Mouse (Mus musculus): ENCODE results near the gene Hs3st3a1. TPM values are rescaled to one million over a fixed set of nuclear protein-coding genes. Genes with fewer than 3 reads are reported as not detected.

Gene Hs3st3a1
- polyA plus RNA-seq, 1 experiment from 2014 or later: 3.1 TPM

GRCm38 (mm10) chr11:64523993-64524570 is 89.0 kb downstream of the Hs3st3a1 start:
- no peaks in the 10 kb centered on the region for H3K4me1 ChIP-seq (ENCODE audit: control insufficient read depth, insufficient read depth, low read length)
- no peak overlapping the region for H3K4me2 ChIP-seq (replicated peaks; ENCODE audit: low read depth, low read length)
- H3K27me3 ChIP-seq (ENCODE audit: control insufficient read depth, insufficient read depth, low read length): peaks cover 18% of the 10 kb centered on the region
- H3K27ac ChIP-seq (ENCODE audit: low read depth, low read length): no peak overlapping the region
- H3K9me3 ChIP-seq (ENCODE audit: control insufficient read depth, low read length): no peaks in the 10 kb centered on the region
- no peak for ATAC-seq (ENCODE audit: low FRiP score, low TSS enrichment)
- H3K9ac ChIP-seq (ENCODE audit: low read depth, low read length): no peak overlapping the region
- 95% methylated on average over 8 of the region's 8 CpGs for WGBS
- H3K4me3 ChIP-seq (ENCODE audit: low read length): no peak overlapping the region
- no peaks in the 10 kb centered on the region for H3K36me3 ChIP-seq (ENCODE audit: control insufficient read depth, insufficient read depth, low read length)

- H3K4me3 ChIP-seq (ENCODE audit: low read length): no peak overlapping the region
- no peaks in the 10 kb centered on the region for H3K27me3 ChIP-seq (ENCODE audit: control insufficient read depth, insufficient read depth, low read length)
- H3K27ac ChIP-seq (ENCODE audit: low read depth, low read length): no peak overlapping the region
- 0 out of 2 replicates have a peak, but pooled peaks cover under 1% of the 10 kb centered on the region for H3K4me1 ChIP-seq (ENCODE audit: control insufficient read depth, insufficient read depth, low read length)
- H3K4me2 ChIP-seq (replicated peaks; ENCODE audit: low read depth, low read length): no peak overlapping the region
- H3K9me3 ChIP-seq (ENCODE audit: control insufficient read depth, low read length): no peaks in the 10 kb centered on the region
- no peaks in the 10 kb centered on the region for H3K36me3 ChIP-seq (ENCODE audit: control insufficient read depth, insufficient read depth, low read length)
- WGBS: over 99% methylated on average over 3 of the region's 3 CpGs
- H3K9ac ChIP-seq (ENCODE audit: low read depth, low read length): no peak overlapping the region
- no peak for ATAC-seq (ENCODE audit: low FRiP score, low TSS enrichment)
These were observed 102.1 kb downstream of the Hs3st3a1 start for GRCm38 (mm10) chr11:64537230-64537629.

- Histone ChIP-seq H3K36me3 (ENCODE audit: control insufficient read depth, insufficient read depth, low read length) (no peaks in the 10 kb centered on the region), H3K9ac (ENCODE audit: low read depth, low read length) (no peak overlapping the region), H3K4me1 (ENCODE audit: control insufficient read depth, insufficient read depth, low read length) (peaks cover 10% of the 10 kb centered on the region; the same call in 1 of the 2 replicates), H3K4me3 (ENCODE audit: low read length) (no peak overlapping the region), H3K27ac (ENCODE audit: low read depth, low read length) (no peak overlapping the region), H3K9me3 (ENCODE audit: control insufficient read depth, low read length) (no peaks in the 10 kb centered on the region), H3K4me2 (replicated peaks; ENCODE audit: low read depth, low read length) (no peak overlapping the region), H3K27me3 (ENCODE audit: control insufficient read depth, insufficient read depth, low read length) (no peaks in the 10 kb centered on the region)
- WGBS: 91% methylated on average over 9 of the region's 9 CpGs
- no peak for ATAC-seq (ENCODE audit: low FRiP score, low TSS enrichment)
These were observed 106.7 kb downstream of the Hs3st3a1 start for GRCm38 (mm10) chr11:64541866-64542265.

GRCm38 (mm10) chr11:64542335-64542734 is 107.2 kb downstream of the Hs3st3a1 start:
- ATAC-seq (ENCODE audit: low FRiP score, low TSS enrichment): 0 out of 2 replicates have a peak, but pooled peaks have one; percentile 20
- no peak overlapping the region for H3K9ac ChIP-seq (ENCODE audit: low read depth, low read length)
- H3K27me3 ChIP-seq (ENCODE audit: control insufficient read depth, insufficient read depth, low read length): no peaks in the 10 kb centered on the region
- no peak overlapping the region for H3K4me2 ChIP-seq (replicated peaks; ENCODE audit: low read depth, low read length)
- no peaks in the 10 kb centered on the region for H3K9me3 ChIP-seq (ENCODE audit: control insufficient read depth, low read length)
- H3K27ac ChIP-seq (ENCODE audit: low read depth, low read length): no peak overlapping the region
- no peaks in the 10 kb centered on the region for H3K36me3 ChIP-seq (ENCODE audit: control insufficient read depth, insufficient read depth, low read length)
- peaks cover 10% of the 10 kb centered on the region; the same call in 1 of the 2 replicates for H3K4me1 ChIP-seq (ENCODE audit: control insufficient read depth, insufficient read depth, low read length)
- WGBS: 41% methylated on average over 6 of the region's 6 CpGs
- H3K4me3 ChIP-seq (ENCODE audit: low read length): no peak overlapping the region

GRCm38 (mm10) chr11:64543181-64543641 is 108.1 kb downstream of the Hs3st3a1 start:
- H3K4me1 ChIP-seq (ENCODE audit: control insufficient read depth, insufficient read depth, low read length): peaks cover 10% of the 10 kb centered on the region; the same call in 1 of the 2 replicates
- 18% methylated on average over 9 of the region's 9 CpGs for WGBS

GRCm38 (mm10) chr11:64544236-64544635 is 109.1 kb downstream of the Hs3st3a1 start:
- Histone ChIP-seq H3K9ac (ENCODE audit: low read depth, low read length) (no peak overlapping the region), H3K4me2 (replicated peaks; ENCODE audit: low read depth, low read length) (no peak overlapping the region), H3K9me3 (ENCODE audit: control insufficient read depth, low read length) (no peaks in the 10 kb centered on the region), H3K4me1 (ENCODE audit: control insufficient read depth, insufficient read depth, low read length) (peaks cover 10% of the 10 kb centered on the region; the same call in 1 of the 2 replicates), H3K36me3 (ENCODE audit: control insufficient read depth, insufficient read depth, low read length) (no peaks in the 10 kb centered on the region), H3K27me3 (ENCODE audit: control insufficient read depth, insufficient read depth, low read length) (no peaks in the 10 kb centered on the region), H3K27ac (ENCODE audit: low read depth, low read length) (no peak overlapping the region), H3K4me3 (ENCODE audit: low read length) (no peak overlapping the region)
- 0 out of 2 replicates have a peak, but pooled peaks have one; percentile 35 for ATAC-seq (ENCODE audit: low FRiP score, low TSS enrichment)
- 47% methylated on average over 5 of the region's 5 CpGs for WGBS

More at GRCm38 (mm10) chr11:64543181-64543641, 108.1 kb downstream of the Hs3st3a1 start:
- no peak overlapping the region for H3K9ac ChIP-seq (ENCODE audit: low read depth, low read length)
- no peak overlapping the region for H3K27ac ChIP-seq (ENCODE audit: low read depth, low read length)
- H3K4me3 ChIP-seq (ENCODE audit: low read length): no peak overlapping the region
- H3K27me3 ChIP-seq (ENCODE audit: control insufficient read depth, insufficient read depth, low read length): no peaks in the 10 kb centered on the region
- H3K4me2 ChIP-seq (replicated peaks; ENCODE audit: low read depth, low read length): no peak overlapping the region
- ATAC-seq (ENCODE audit: low FRiP score, low TSS enrichment): no peak
- H3K36me3 ChIP-seq (ENCODE audit: control insufficient read depth, insufficient read depth, low read length): no peaks in the 10 kb centered on the region
- H3K9me3 ChIP-seq (ENCODE audit: control insufficient read depth, low read length): no peaks in the 10 kb centered on the region

GRCm38 (mm10) chr11:64549380-64549779 is 114.2 kb downstream of the Hs3st3a1 start:
- H3K36me3 ChIP-seq (ENCODE audit: control insufficient read depth, insufficient read depth, low read length): no peaks in the 10 kb centered on the region
- no peak overlapping the region for H3K4me2 ChIP-seq (replicated peaks; ENCODE audit: low read depth, low read length)
- H3K27me3 ChIP-seq (ENCODE audit: control insufficient read depth, insufficient read depth, low read length): no peaks in the 10 kb centered on the region
- H3K9ac ChIP-seq (ENCODE audit: low read depth, low read length): no peak overlapping the region
- no peak overlapping the region for H3K4me3 ChIP-seq (ENCODE audit: low read length)
- H3K4me1 ChIP-seq (ENCODE audit: control insufficient read depth, insufficient read depth, low read length): no peaks in the 10 kb centered on the region
- H3K27ac ChIP-seq (ENCODE audit: low read depth, low read length): no peak overlapping the region
- no peaks in the 10 kb centered on the region for H3K9me3 ChIP-seq (ENCODE audit: control insufficient read depth, low read length)
- WGBS: 38% methylated on average over 7 of the region's 7 CpGs
- no peak for ATAC-seq (ENCODE audit: low FRiP score, low TSS enrichment)

- no peaks in the 10 kb centered on the region for H3K9me3 ChIP-seq (ENCODE audit: control insufficient read depth, low read length)
These were observed 114.8 kb downstream of the Hs3st3a1 start for GRCm38 (mm10) chr11:64549955-64550354.

GRCm38 (mm10) chr11:64558282-64558681 is 123.2 kb downstream of the Hs3st3a1 start:
- no peaks in the 10 kb centered on the region for H3K36me3 ChIP-seq (ENCODE audit: control insufficient read depth, insufficient read depth, low read length)
- no peak overlapping the region for H3K4me2 ChIP-seq (replicated peaks; ENCODE audit: low read depth, low read length)
- no peaks in the 10 kb centered on the region for H3K9me3 ChIP-seq (ENCODE audit: control insufficient read depth, low read length)
- H3K4me3 ChIP-seq (ENCODE audit: low read length): no peak overlapping the region
- H3K4me1 ChIP-seq (ENCODE audit: control insufficient read depth, insufficient read depth, low read length): no peaks in the 10 kb centered on the region
- WGBS: 91% methylated on average over 2 of the region's 2 CpGs
- H3K27me3 ChIP-seq (ENCODE audit: control insufficient read depth, insufficient read depth, low read length): no peaks in the 10 kb centered on the region
- no peak overlapping the region for H3K9ac ChIP-seq (ENCODE audit: low read depth, low read length)
- no peak overlapping the region for H3K27ac ChIP-seq (ENCODE audit: low read depth, low read length)
- no peak for ATAC-seq (ENCODE audit: low FRiP score, low TSS enrichment)

More at GRCm38 (mm10) chr11:64549955-64550354, 114.8 kb downstream of the Hs3st3a1 start:
- Histone ChIP-seq H3K9ac (ENCODE audit: low read depth, low read length) (no peak overlapping the region), H3K4me3 (ENCODE audit: low read length) (no peak overlapping the region), H3K36me3 (ENCODE audit: control insufficient read depth, insufficient read depth, low read length) (no peaks in the 10 kb centered on the region), H3K4me1 (ENCODE audit: control insufficient read depth, insufficient read depth, low read length) (no peaks in the 10 kb centered on the region), H3K4me2 (replicated peaks; ENCODE audit: low read depth, low read length) (no peak overlapping the region), H3K27ac (ENCODE audit: low read depth, low read length) (no peak overlapping the region), H3K27me3 (ENCODE audit: control insufficient read depth, insufficient read depth, low read length) (no peaks in the 10 kb centered on the region)
- ATAC-seq (ENCODE audit: low FRiP score, low TSS enrichment): no peak
- WGBS: 61% methylated on average over 8 of the region's 8 CpGs
